Mouse (Mus musculus) lung, postnatal 0 days (tissue): Measurements from ENCODE around the gene Adcyap1r1. TPM values are rescaled to one million over a fixed set of nuclear protein-coding genes. Genes with fewer than 3 reads are reported as not detected.

Source experiments
- ATAC-seq: fragments of 200-750 bp; cut with Nextera tagmentation; 2 replicates; pipeline ENCODE4 v1.8.0; 2017; ENCODE audit warnings: moderate library complexity
- DNase-seq: peaks from one replicate; pipeline ENCODE4 v3.0.0-alpha.2; 2016; ENCODE audit warnings: low spot score
- H3K27ac ChIP-seq: fragments of 300-500 bp; sonication (generic); 2 replicates; pipeline ENCODE4 v1.5.1; 2014; ENCODE audit warnings: antibody characterized with exemption, mild to moderate bottlenecking, low read length, mixed read lengths
- H3K27me3 ChIP-seq: fragments of 300-500 bp; sonication (generic); replicated peaks from 2 replicates; pipeline ENCODE4 v1.6.1; 2014; ENCODE audit warnings: low read length, mixed read lengths; ENCODE audit not compliant: insufficient read depth
- H3K36me3 ChIP-seq: fragments of 300-500 bp; sonication (generic); 2 replicates; pipeline ENCODE4 v1.6.1; 2014; ENCODE audit warnings: low read length, mixed read lengths; ENCODE audit not compliant: insufficient read depth
- H3K4me1 ChIP-seq: fragments of 300-500 bp; sonication (generic); 2 replicates; pipeline ENCODE4 v1.6.1; 2014; ENCODE audit warnings: antibody characterized with exemption, low read depth, low read length, mixed read lengths; ENCODE audit not compliant: insufficient read depth
- H3K4me2 ChIP-seq: fragments of 300-500 bp; sonication (generic); replicated peaks from 2 replicates; pipeline ENCODE4 v1.6.1; 2014; ENCODE audit warnings: low read depth, mild to moderate bottlenecking, low read length, moderate library complexity, mixed read lengths
- H3K4me3 ChIP-seq: fragments of 300-500 bp; sonication (generic); 2 replicates; pipeline ENCODE4 v1.5.1; 2014; ENCODE audit warnings: low read depth, low read length
- H3K9ac ChIP-seq: fragments of 300-500 bp; sonication (generic); replicated peaks from 2 replicates; pipeline ENCODE4 v1.6.1; 2014; ENCODE audit warnings: low read depth, mild to moderate bottlenecking
- H3K9me3 ChIP-seq: fragments of 300-500 bp; sonication (generic); 2 replicates; pipeline ENCODE4 v1.6.1; 2016; ENCODE audit warnings: low read length, mixed read lengths
- CTCF ChIP-seq: IDR thresholded peaks from 2 replicates; pipeline ENCODE4 v1.5.1; 2016; ENCODE audit warnings: antibody characterized with exemption, mild to moderate bottlenecking
- EP300 ChIP-seq: IDR thresholded peaks from 2 replicates; pipeline ENCODE4 v1.6.1; 2016; ENCODE audit warnings: antibody characterized with exemption, mild to moderate bottlenecking, control low read depth
- whole genome bisulfite sequencing: fragments of 180-500 bp; shearing (Covaris S2); extraction: QIAGEN DNeasy Blood & Tissue Kit; methylation state at CpG from one replicate; pipeline ENCODE4 v1.1.7; 2014; 5-methylcytosine and 5-hydroxymethylcytosine counted together
- polyA plus RNA-seq: library from polyadenylated mRNA; unstranded; fragments of >200 nt; fragmentation: Nextera tagmentation; extraction: Ambion mirVana; gene quantifications from 2 replicates; pipeline ENCODE4 v1.2.1, GENCODE M21; 2015

The Adcyap1r1 gene
- 0.11 and 0.23 TPM in 2 replicates for polyA plus RNA-seq

DNA sequence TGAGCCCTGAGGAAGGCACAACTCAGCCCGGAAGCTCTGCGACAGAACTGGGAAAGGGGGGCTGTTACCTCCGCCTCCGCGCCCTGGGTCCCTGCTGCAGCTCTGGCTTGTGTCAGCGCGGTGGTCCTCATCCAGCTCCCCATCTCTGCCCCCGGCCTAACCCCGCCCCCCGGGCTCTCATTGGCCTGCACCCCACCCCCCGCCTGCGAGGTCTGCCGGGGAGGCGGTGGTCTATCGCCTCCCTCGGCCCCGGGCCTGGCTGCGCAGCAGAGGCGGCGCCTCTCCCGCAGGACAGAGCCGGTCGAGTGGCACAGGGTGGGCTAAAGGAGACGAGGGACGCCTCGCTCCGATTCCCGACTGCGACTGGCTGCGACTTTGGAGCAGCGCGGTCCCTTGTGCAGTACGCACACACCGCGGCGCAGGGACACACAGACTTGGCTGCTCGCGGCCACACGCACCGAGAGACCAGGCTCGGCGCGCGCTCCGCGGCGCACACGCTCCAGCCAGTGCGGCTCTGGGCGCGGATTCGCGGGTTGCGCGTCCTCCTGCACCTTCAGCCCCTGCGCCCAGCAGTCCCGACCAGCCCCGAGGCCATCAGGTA lies at the start of gene Adcyap1r1:
Gene Adcyap1r1 (plus strand): TSS at position 208 of the 601 bp plus-strand sequence.
- Histone ChIP-seq H3K27ac (no peak within 1 kb of the TSS), H3K9me3 (no peaks in the 10 kb centered on the region), H3K9ac (no peak within 1 kb of the TSS), H3K4me1 (no peaks in the 10 kb centered on the region), H3K27me3 (peaks cover 24% of the 10 kb centered on the region), H3K4me2 (peak within 1 kb of the TSS; percentile 40), H3K36me3 (no peaks in the 10 kb centered on the region), H3K4me3 (peak within 1 kb of the TSS; percentile 23; the same call in 1 of the 2 replicates)
- DNase-seq = no peak
- TF ChIP-seq CTCF = no peak
- no peak for ATAC-seq
- under 1% methylated on average over 39 of the region's 58 CpGs for WGBS

DNA sequence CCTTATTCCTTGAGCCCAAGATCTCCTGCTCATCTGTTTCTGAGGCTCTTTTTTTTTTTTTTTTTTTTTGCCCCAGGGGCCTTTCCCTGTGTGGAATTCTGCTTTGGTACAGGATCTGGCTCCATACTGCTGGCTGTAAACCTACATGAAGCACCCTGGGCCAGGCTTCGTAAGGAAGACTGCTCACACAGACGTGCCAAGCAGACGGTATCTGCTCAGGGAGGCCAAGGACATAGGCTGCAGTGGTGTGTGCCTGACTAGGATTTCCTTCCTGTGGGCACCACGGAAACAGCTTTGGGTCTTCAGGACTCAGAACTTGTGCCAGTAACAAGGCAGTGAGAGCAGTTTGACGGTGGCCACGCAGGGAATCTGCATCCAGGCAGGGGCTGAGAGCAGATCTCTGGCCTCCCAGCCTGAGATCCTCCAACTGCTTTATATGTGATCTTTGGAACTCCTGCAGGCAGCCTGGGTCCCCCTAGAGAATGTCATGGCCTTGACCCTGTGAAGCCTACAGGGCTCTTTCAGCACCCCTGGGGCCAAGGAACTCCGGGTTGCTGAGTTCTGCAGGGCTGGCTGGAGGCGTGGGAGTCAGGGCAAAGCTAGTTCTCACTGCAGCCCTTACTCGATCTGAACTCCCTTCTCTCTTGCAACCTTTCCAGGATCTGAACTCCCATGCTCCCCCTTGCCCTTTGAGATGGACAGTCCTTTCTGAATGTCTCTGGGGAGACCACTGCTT lies 49.6 kb upstream of the Adcyap1r1 start:
- Histone ChIP-seq H3K4me2 (no peak overlapping the region), H3K36me3 (no peaks in the 10 kb centered on the region), H3K9ac (no peak overlapping the region), H3K4me3 (no peak overlapping the region), H3K9me3 (no peaks in the 10 kb centered on the region), H3K4me1 (no peaks in the 10 kb centered on the region), H3K27me3 (no peaks in the 10 kb centered on the region), H3K27ac (no peak overlapping the region)
- TF ChIP-seq EP300 = no peak
- TF ChIP-seq CTCF = no peak
- DNase-seq (no peak), ATAC-seq (no peak)
- WGBS = 67% methylated on average over 9 of the region's 9 CpGs

DNA sequence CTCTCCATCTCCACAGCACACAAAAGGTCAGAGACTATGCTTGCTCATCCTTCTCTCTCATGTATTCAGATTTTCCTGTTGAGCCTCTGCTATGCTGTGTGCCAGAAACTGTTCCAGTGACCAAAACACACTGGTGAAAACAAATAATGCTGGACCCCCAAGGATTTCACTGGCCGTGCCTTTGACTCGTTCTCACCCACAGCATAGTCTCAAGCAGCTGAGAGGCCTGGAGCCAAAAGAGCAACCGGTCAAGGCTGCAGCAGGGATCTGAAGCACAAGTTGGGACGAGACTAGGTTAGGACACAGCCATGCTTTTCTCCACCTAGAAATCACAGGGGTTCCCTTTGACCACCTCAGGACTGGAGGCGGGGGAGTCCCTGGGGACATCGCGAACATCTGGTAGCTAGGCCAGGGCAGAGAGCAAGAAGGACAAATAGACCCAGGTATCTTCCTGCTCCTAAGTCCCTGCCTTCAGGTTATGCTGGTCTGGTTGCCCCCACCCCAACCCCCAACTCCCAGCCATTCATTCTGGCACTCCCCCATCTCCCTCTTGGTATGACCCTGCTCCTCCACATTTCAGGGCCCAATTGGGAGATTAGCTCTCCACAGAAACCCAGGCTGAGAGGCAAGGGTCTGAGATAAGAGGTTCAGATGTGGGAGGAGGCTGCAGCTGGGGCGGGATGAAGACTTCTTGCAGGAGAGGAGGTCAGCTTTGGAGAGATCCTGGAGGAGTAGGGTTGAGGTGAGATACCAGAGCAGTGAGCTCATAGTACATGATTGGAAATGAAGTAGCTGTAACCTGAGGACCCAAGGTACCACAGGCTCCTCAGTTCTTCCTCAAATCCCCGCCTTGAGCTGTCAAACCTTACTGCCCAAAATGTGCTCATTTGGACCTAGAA lies 48.1 kb upstream of the Adcyap1r1 start:
- WGBS = 59% methylated on average over 9 of the region's 9 CpGs
- DNase-seq (peak; percentile 28), ATAC-seq (no peak)
- Histone ChIP-seq H3K27ac (no peak overlapping the region), H3K9me3 (no peaks in the 10 kb centered on the region), H3K9ac (no peak overlapping the region), H3K36me3 (no peaks in the 10 kb centered on the region), H3K4me1 (no peaks in the 10 kb centered on the region), H3K27me3 (no peaks in the 10 kb centered on the region), H3K4me2 (no peak overlapping the region), H3K4me3 (no peak overlapping the region)
- no peak for TF ChIP-seq CTCF
- TF ChIP-seq EP300 = no peak

DNA sequence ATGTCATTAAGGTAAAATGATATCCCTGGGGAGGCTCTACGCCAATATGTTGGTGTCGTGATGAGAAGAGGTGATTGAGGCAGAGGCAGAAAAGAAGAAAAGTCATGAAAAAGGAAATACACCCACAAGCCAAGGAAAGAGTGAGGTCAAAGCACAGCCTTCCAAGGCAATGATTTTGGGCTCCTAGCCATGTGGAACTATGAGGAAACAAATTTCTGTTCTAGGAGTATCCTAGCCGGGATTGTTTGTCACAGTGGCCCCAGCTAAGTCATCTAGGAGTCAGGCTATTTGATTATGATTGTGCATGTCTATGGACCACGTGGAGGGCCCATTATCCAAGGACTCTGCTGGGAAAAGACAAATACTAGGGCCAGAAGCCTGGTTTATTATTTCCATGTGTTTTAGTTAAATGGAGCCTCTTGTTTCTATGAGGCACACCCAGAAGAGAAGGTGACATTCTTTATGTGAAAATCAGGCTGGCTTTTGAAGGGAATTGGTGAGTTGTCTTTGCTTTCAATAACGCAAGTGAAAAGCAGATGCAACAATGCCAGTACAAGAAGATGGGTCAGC lies 47.3 kb upstream of the Adcyap1r1 start:
- DNase-seq = no peak
- WGBS = 73% methylated on average over 5 of the region's 5 CpGs
- H3K4me3 ChIP-seq = no peak overlapping the region
- no peak for TF ChIP-seq CTCF
- TF ChIP-seq EP300 = no peak
- no peak overlapping the region for H3K27ac ChIP-seq
- no peaks in the 10 kb centered on the region for H3K27me3 ChIP-seq
- no peaks in the 10 kb centered on the region for H3K4me1 ChIP-seq
- no peak overlapping the region for H3K9ac ChIP-seq
- no peaks in the 10 kb centered on the region for H3K36me3 ChIP-seq
- no peaks in the 10 kb centered on the region for H3K9me3 ChIP-seq
- no peak overlapping the region for H3K4me2 ChIP-seq
- ATAC-seq = no peak

DNA sequence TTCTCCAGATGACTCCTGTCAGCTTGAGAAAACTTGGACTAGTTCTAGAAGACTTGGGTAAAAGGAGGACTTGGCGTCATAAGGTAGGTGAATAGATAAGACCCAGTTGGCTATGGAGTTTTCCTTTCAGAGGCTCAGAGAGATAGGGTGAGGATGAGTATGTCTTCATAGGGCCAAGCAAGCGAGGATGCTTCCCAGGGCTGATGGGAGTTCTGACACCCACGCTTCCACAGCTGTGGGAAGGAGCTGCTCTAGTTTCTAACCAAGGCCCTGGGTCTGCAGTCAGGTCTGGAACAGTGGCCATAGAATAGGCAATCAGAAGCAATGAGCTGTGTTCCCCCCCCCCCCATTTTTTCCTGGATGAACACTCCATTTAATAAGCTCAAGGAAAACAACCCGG lies 44.4 kb upstream of the Adcyap1r1 start:
- Histone ChIP-seq H3K9me3 (no peaks in the 10 kb centered on the region), H3K4me1 (no peaks in the 10 kb centered on the region), H3K4me2 (no peak overlapping the region), H3K9ac (no peak overlapping the region), H3K36me3 (no peaks in the 10 kb centered on the region), H3K27me3 (no peaks in the 10 kb centered on the region), H3K27ac (no peak overlapping the region), H3K4me3 (no peak overlapping the region)
- TF ChIP-seq EP300 (no peak), CTCF (no peak)
- 66% methylated on average over 4 of the region's 4 CpGs for WGBS
- DNase-seq (no peak), ATAC-seq (no peak)
